Mouse (Mus musculus) adrenal gland, postnatal 25 days (tissue): ENCODE results near the gene 9330161L09Rik. TPM values are rescaled to one million over a fixed set of nuclear protein-coding genes. Genes with fewer than 3 reads are reported as not detected.

Source experiments
- DNase-seq: peaks from one replicate; pipeline ENCODE4 v3.0.0; 2021; ENCODE audit warnings: mixed read lengths
- total RNA-seq: library from RNA; stranded (reverse); gene quantifications from 2 replicates; pipeline ENCODE4 v1.2.3, GENCODE M21; 2021

Gene 9330161L09Rik
- total RNA-seq, 1 experiment from 2014 or later: 1.3 TPM

GRCm38 (mm10) chr12:103388505-103389347 lies 18.9 kb downstream of the 9330161L09Rik start, which contains the start of gene Otub2:
Otub2 (plus strand) TSS chr12:103388682.
- peak; percentile 95 for DNase-seq

GRCm38 (mm10) chr12:103380226-103380625 lies 27.4 kb downstream of the 9330161L09Rik start:
- no peak for DNase-seq

- no peak for DNase-seq
Observed at GRCm38 (mm10) chr12:103376774-103377173, 30.8 kb downstream of the 9330161L09Rik start.

- no peak for DNase-seq
Observed at GRCm38 (mm10) chr12:103376124-103376523, 31.5 kb downstream of the 9330161L09Rik start.

- DNase-seq: no peak
Observed at GRCm38 (mm10) chr12:103373530-103374236, 33.9 kb downstream of the 9330161L09Rik start.

- DNase-seq: peak; percentile 59
Observed at GRCm38 (mm10) chr12:103371711-103372110, 35.9 kb downstream of the 9330161L09Rik start.

GRCm38 (mm10) chr12:103370861-103371260 lies 36.8 kb downstream of the 9330161L09Rik start:
- no peak for DNase-seq

GRCm38 (mm10) chr12:103368777-103369176 lies 38.8 kb downstream of the 9330161L09Rik start:
- no peak for DNase-seq

- DNase-seq: no peak
Observed at GRCm38 (mm10) chr12:103368326-103368669, 39.3 kb downstream of the 9330161L09Rik start.

- DNase-seq: peak; percentile 70
Observed at GRCm38 (mm10) chr12:103367620-103368325, 39.8 kb downstream of the 9330161L09Rik start.

- DNase-seq: no peak
Observed at GRCm38 (mm10) chr12:103367171-103367570, 40.4 kb downstream of the 9330161L09Rik start.

GRCm38 (mm10) chr12:103362336-103362735 lies 45.3 kb downstream of the 9330161L09Rik start:
- no peak for DNase-seq

GRCm38 (mm10) chr12:103361539-103362307 lies 45.9 kb downstream of the 9330161L09Rik start:
- no peak for DNase-seq

- no peak for DNase-seq
Observed at GRCm38 (mm10) chr12:103360812-103361211, 46.8 kb downstream of the 9330161L09Rik start.

- no peak for DNase-seq
Observed at GRCm38 (mm10) chr12:103358951-103359801, 48.4 kb downstream of the 9330161L09Rik start.

- DNase-seq: no peak
Observed at GRCm38 (mm10) chr12:103358216-103358615, 49.4 kb downstream of the 9330161L09Rik start.
